21 mouse cellular contexts compared by ENCODE assay signal in the genomic region with DNA sequence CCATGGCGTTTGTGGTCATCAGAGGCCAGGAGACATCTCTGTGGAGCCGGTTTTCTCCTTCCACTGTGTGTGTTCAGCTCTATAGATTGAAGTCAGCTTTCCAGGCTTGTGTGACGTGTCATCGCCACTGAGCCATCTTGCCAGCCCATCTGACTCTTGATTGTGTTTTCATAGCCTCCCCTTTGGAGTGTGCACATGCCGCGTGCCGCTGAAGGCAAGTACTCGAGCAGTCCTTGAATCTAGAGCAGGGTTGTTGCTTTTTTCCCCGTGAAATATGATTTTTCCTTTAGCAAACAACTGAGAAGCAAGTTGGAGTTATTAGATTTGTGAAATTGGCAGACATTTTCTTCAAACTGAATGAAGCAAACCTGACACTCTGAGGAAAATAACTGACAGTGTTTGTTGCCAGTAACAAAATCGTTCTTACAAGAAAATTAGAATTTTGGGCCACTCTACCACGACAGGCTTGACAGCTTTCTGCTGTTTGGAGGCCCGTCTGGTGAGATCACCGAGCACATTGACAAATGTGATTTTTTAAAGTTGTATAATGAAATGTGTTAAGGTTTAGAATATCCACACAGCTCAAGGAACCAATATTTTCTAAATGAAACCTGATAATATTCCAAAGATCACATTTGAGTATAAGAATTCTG.
"Had no signal": no experiment of that assay in that cellular context is flagged by ENCODE, and none has a peak within 500 bp of the region (broad histone marks: within the 10 kb centered on the region; RNA-seq: fewer than 3 reads in every experiment).

No protein-coding gene starts in this region.

- H3K9me3 ChIP-seq: limb, embryonic 12.5 days; limb, embryonic 15.5 days; midbrain, embryonic 12.5 days had no signal

- H3K4me2 ChIP-seq: limb, embryonic 12.5 days; limb, embryonic 15.5 days; liver, embryonic 11.5 days; lung, embryonic 14.5 days; midbrain, embryonic 12.5 days had no signal

- DNase-seq: kidney, adult 18-20 months; kidney, adult 9 months; kidney, postnatal 14 days; kidney, postnatal 4 days; left cerebral cortex, postnatal 4 days; liver, postnatal 0 days; lung, embryonic 14.5 days; lung, postnatal 10 days; lung, postnatal 4 days; right cerebral cortex, adult 18-20 months; right cerebral cortex, postnatal 14 days; right cerebral cortex, postnatal 4 days; thymus, postnatal 25 days had no signal

- H3K27ac ChIP-seq: limb, embryonic 12.5 days; limb, embryonic 15.5 days; liver, embryonic 14.5 days; midbrain, embryonic 12.5 days; stomach, postnatal 0 days had no signal

- H3K4me3 ChIP-seq: limb, embryonic 12.5 days; limb, embryonic 15.5 days; midbrain, embryonic 12.5 days; myocyte had no signal

- H3K9ac ChIP-seq: limb, embryonic 12.5 days; limb, embryonic 15.5 days; liver, embryonic 14.5 days; liver, postnatal 0 days; lung, embryonic 14.5 days; midbrain, embryonic 12.5 days had no signal

- ATAC-seq: liver, postnatal 0 days; midbrain, embryonic 16.5 days had no signal

- H3K27me3 ChIP-seq: limb, embryonic 12.5 days; limb, embryonic 15.5 days; midbrain, embryonic 12.5 days had no signal
